Mouse (Mus musculus) regulatory T cell (primary cell): ENCODE measurements around the gene Usp48.

Experiments used
- in situ Hi-C: fragments of 300-600 bp; cut with MboI, MseI; formaldehyde crosslinking; loops from one replicate; pipeline ENCODE4 v1.15.1; 2025; ENCODE audit warnings: high pct_unique_total_duplicates

Usp48 gene

GRCm38 (mm10) chr4:137684830-137685343 lies 91.3 kb downstream of the Usp48 start:
- in situ Hi-C loops, result no loop called here

GRCm38 (mm10) chr4:137686303-137686702 lies 92.7 kb downstream of the Usp48 start:
- in situ Hi-C loops, result no loop called here

GRCm38 (mm10) chr4:137687234-137687825 lies 93.8 kb downstream of the Usp48 start:
- in situ Hi-C loops, result no loop called here

GRCm38 (mm10) chr4:137692107-137692902 lies 98.8 kb downstream of the Usp48 start:
- in situ Hi-C loops, result no loop called here

- in situ Hi-C loops, result no loop called here
Measured at GRCm38 (mm10) chr4:137695300-137695699, 101.7 kb downstream of the Usp48 start.

GRCm38 (mm10) chr4:137695900-137696299 lies 102.3 kb downstream of the Usp48 start:
- in situ Hi-C loops, result no loop called here

GRCm38 (mm10) chr4:137697156-137697885 lies 103.8 kb downstream of the Usp48 start:
- in situ Hi-C loops, result no loop called here

- in situ Hi-C loops, result no loop called here
Measured at GRCm38 (mm10) chr4:137698076-137698985, 104.8 kb downstream of the Usp48 start.

GRCm38 (mm10) chr4:137699264-137700211 lies 106.0 kb downstream of the Usp48 start:
- in situ Hi-C loops, result no loop called here

- in situ Hi-C loops, result no loop called here
Measured at GRCm38 (mm10) chr4:137700960-137701359, 107.4 kb downstream of the Usp48 start.

- in situ Hi-C loops, result no loop called here
Measured at GRCm38 (mm10) chr4:137703077-137703476, 109.5 kb downstream of the Usp48 start.

- in situ Hi-C loops, result no loop called here
Measured at GRCm38 (mm10) chr4:137704561-137704960, 111.0 kb downstream of the Usp48 start.

GRCm38 (mm10) chr4:137705379-137705778 lies 111.8 kb downstream of the Usp48 start:
- in situ Hi-C loops, result no loop called here

- in situ Hi-C loops, result no loop called here
Measured at GRCm38 (mm10) chr4:137706510-137706909, 113.0 kb downstream of the Usp48 start.

GRCm38 (mm10) chr4:137707216-137707990 lies 113.8 kb downstream of the Usp48 start:
- in situ Hi-C loops, result no loop called here
